12 mouse cellular contexts compared by ENCODE assay signal in genomic region chr19:56668991-56669390, GRCm38 (mm10). TPM values are rescaled to one million over a fixed set of nuclear protein-coding genes. Genes with fewer than 3 reads are reported as not detected.
A peak's percentile ranks its signal among the peaks of the same experiment; 100 is the strongest.
DNase-seq lines count a peak whose midpoint lies in the region.
"Had no signal": no experiment of that assay in that cellular context is flagged by ENCODE, and none has a peak within 500 bp of the region (broad histone marks: within the 10 kb centered on the region; RNA-seq: fewer than 3 reads in every experiment).

No protein-coding gene starts in this region.

- H3K27ac ChIP-seq in embryonic facial prominence, embryonic 10.5 days (replicated peaks), result peak overlapping the region; percentile 3; the same call in 1 of the 2 replicates
- H3K27ac ChIP-seq: neural tube, embryonic 13.5 days had no signal

- peak; percentile 29 for DNase-seq in ES-CJ7 (ENCODE audit: low read depth, low spot score)
- DNase-seq in embryonic facial prominence, embryonic 10.5 days (ENCODE audit: low spot score), result peak; percentile 44
- DNase-seq in heart, postnatal 10 days, result peak; percentile 75
- peak; percentile 64 to 75 for DNase-seq in kidney, postnatal 36 days
- DNase-seq in left cerebral cortex, adult 18-20 months (ENCODE audit: low spot score in 2 of 2), result no peak
- DNase-seq in layer of hippocampus, adult 9-11 months, result no peak
- DNase-seq in layer of hippocampus, adult 8-10 months (ENCODE audit: low spot score in 2 of 2), result no peak
- DNase-seq: left cerebral cortex, postnatal 4 days; thymus, postnatal 25 days had no signal

- H3K36me3 ChIP-seq in embryonic facial prominence, embryonic 10.5 days (replicated peaks), result no peaks in the 10 kb centered on the region
- H3K36me3 ChIP-seq: neural tube, embryonic 13.5 days had no signal

- H3K4me3 ChIP-seq in embryonic facial prominence, embryonic 10.5 days, result no peak overlapping the region
- H3K4me3 ChIP-seq: neural tube, embryonic 13.5 days had no signal

- intact Hi-C loops in heart, postnatal 10 days (cut with DNase I), result loop anchor here (5.0 kb wide), 1 partner anchor 67 kb away; no protein-coding TSS in a partner anchor

- H3K27me3 ChIP-seq in embryonic facial prominence, embryonic 10.5 days (replicated peaks; ENCODE audit: low read depth, poor library complexity, severe bottlenecking), result no peaks in the 10 kb centered on the region; the same call in 1 of the 2 replicates
- H3K27me3 ChIP-seq: neural tube, embryonic 13.5 days had no signal

- peaks cover 26% of the 10 kb centered on the region for H3K4me1 ChIP-seq in embryonic facial prominence, embryonic 10.5 days

- 38% methylated on average over 7 of the region's 7 CpGs for WGBS in embryonic facial prominence, embryonic 10.5 days

- H3K9me3 ChIP-seq in embryonic facial prominence, embryonic 10.5 days, result no peaks in the 10 kb centered on the region; the same call in 1 of the 2 replicates
- H3K9me3 ChIP-seq: neural tube, embryonic 13.5 days had no signal

RNA-seq across cellular contexts. Expression of gene Adrb1, which starts 53.0 kb away (rescaled TPM):
- 0.24 and 0.26 TPM in 2 replicates for polyA plus RNA-seq in embryonic facial prominence, embryonic 10.5 days (2016; fragmentation: Nextera tagmentation; extraction: Ambion mirVana)
- 10 to 100 TPM; 22.7 to 30.3 TPM for total RNA-seq in heart, postnatal 10 days (2021)
- 10 to 100 TPM; 50.2 to 50.7 TPM for total RNA-seq in left cerebral cortex, adult 18-20 months (2021)
- 10 to 100 TPM; 19.9 to 22.8 (median 20.3) TPM for total RNA-seq in layer of hippocampus, adult 8-10 months (2022)
- total RNA-seq: gastrocnemius, adult 18-20 months; megakaryocyte-erythroid progenitor cell, adult 5-6 weeks had no signal

Comparison
In these comparisons a context has a peak if more than half of its experiments do, and no peak if none do; other contexts are left out.
1. DNase-seq: peak in ES-CJ7 (single experiment), embryonic facial prominence, embryonic 10.5 days (single experiment), heart, postnatal 10 days (2 of 2) and kidney, postnatal 36 days (2 of 2); none in left cerebral cortex, adult 18-20 months (0 of 2), layer of hippocampus, adult 9-11 months (single experiment) and layer of hippocampus, adult 8-10 months (0 of 2).